Mouse (Mus musculus) gastrocnemius, adult 18-20 months (tissue): ENCODE data around the gene Sema3g. TPM values are rescaled to one million over a fixed set of nuclear protein-coding genes. Genes with fewer than 3 reads are reported as not detected.
A peak's percentile ranks its signal among the peaks of the same experiment; 100 is the strongest.

Experiments used
- DNase-seq: peaks from one replicate; pipeline ENCODE4 v3.0.0; 2021; ENCODE audit warnings: low spot score
- long read RNA-seq, 2 experiments: library from polyadenylated mRNA; stranded (forward); transcript quantifications; one replicate each; pipeline ENCODE4 v2.0.0; 2021
- total RNA-seq, 2 experiments: library from RNA; stranded (reverse); gene quantifications; 2 replicates each; pipeline ENCODE4 v1.2.3; 2021

Sema3g gene
- 1 to 10 TPM; 5.8 to 7.0 TPM for total RNA-seq
- long read RNA-seq, experiment 1, partial matches to known transcripts, result 0 of 1 reads
- long read RNA-seq, experiment 1, other reads (novel, unspliced or antisense), result 1 of 1 reads
- long read RNA-seq, experiment 2, result 0 reads

DNA sequence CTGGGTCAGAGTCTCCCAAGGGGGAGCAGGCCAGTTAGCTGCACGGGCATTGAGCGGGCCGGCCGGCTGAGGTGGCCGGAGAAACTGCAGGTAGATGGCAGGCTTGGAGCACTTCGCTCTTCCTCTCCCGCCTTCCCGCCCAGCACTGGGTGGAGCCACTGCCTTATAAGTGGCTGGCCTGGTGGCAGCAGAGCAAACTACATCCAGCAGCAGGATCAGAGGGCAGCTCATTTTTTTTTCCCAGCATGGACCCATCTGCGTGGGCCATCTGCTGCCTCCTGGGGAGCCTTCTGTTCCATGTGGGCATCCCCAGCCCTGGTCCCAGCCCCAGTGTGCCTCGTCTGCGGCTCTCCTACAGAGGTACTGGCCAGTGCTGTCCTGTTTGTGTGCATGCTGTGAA, at the start of gene Sema3g:
TSS of gene Sema3g (plus strand) at position 195 of the 400 bp plus-strand sequence.
- DNase-seq, result no peak

DNA sequence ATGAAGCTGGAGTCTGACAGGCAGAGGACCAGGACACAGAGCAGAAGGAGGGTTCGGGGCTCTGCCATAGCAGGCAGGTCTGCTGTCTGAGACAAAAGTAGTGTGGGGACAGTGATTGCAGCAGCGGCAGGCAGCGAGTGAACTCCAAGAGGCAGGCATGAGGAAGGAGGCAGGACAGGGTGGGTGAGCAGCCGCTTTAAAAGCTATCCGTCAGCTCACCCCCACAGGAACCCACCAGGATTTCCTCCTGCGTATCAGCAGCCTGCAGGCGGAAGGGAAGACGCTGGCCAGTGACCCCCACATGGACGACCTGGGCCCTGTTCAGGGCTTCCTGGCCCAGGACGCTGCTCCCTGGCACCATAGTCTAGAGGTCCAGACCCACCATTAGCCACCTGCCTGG, 49.2 kb upstream of the Sema3g start, which contains the start of gene Stab1:
TSS of gene Stab1 (minus strand) at position 217 of the 400 bp plus-strand sequence.
- DNase-seq, result no peak

DNA sequence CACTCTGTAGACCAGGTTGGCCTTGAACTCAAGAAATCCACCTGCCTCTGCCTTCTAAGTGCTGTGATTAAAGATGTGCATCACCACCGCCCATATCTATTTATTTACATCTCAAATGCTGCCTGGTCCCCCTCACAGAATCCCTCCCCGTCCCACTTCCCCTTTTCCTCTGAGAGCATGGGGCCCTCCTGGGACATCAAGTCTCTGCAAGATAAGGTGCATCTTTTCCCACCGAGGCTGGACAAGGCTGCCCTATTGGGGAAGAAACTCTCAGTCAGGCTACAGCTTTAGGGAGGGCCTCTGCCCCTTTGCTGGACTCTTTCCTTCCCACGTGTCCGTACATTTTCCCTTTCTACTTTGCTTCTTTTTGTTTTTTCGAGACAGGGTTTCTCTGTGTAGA, 48.2 kb upstream of the Sema3g start:
- DNase-seq, result no peak

DNA sequence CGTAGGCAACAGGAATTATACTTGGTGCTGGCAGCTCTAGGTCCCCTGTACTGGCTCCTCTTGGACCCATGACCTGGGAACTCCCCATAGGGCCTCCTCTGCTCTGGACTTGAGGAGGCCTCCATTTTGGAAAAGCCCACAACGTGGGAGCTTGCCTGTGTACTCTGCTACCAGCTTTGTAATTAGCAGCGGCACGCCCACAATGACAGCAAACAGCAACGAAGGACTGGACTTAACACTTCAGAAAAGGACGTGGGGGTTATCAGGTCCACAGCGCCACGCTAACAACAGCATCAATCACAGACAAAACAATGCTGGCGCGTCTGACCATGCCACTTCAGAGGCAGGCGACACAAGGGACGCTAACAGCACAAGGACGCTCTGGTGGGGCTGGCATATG, 46.7 kb upstream of the Sema3g start:
- no peak for DNase-seq

DNA sequence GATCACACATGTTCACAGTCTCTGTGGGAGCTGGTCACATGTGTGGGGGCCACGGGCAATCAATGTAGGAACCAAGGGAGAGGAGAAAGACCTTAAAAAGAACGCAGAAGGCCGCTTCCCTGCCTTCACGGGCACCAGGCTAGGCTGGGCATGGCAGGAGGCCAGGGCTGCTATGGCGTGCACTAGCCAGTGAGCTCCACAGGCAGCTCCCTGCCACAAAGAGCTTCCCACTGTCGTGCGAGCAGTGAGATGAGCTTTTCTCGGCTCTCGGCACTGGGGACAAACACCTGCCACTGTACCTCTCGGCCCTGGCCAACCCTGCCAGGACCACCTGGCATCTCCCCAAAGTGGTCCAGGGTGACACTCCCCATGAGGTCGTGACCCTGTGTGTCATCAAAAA, 46.3 kb upstream of the Sema3g start:
- DNase-seq, result no peak

DNA sequence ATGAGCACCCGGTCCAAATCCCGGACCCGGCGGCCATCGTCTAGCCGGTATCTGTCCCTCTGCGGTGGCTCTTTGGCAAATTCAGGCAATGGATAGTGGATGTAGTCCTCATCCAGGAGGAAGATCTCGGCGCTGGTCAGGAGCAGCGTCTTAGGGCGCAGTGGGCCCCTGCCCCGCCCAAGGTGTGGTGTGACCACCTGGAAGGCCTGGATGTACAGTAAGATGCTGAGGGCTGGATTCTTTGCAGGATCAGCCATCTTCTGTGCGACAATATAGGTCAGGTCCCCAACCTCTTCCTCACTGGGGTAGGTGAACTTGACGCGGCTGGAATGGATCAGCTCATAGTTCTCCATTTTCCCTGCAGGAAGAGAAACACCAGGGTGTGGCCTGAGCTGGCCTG, 45.8 kb upstream of the Sema3g start:
- DNase-seq, result no peak

DNA sequence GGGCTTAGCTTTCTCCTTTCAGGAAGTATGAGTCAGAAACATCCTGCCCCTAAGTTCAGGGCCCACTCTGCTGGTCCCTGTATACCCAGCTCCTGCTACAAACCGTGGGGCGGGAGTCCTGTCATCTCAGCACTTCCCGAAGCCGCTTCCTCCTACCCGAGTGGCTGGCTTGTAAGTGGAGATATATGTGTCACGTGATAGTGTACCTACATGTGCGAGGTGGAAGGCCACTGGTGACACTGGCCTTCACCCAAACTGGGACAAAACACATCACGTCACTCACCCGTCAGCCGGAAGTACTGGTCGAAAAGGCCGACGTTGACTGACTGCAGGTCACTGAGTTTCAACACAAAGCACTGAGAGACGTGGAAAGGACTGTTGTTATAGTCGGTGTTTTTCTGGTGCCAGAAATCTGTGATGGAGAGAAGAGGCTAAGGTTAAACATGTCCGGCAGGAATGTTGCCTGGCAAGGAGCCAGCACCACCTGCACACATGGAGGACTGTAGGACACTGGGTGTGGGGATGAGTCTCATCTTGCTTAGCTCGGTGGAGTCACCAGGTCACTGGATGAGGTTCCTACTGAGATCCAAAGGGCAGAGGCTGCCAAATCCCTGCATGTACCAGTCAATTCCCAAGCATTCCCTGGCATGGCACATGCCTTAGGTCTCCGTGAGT, 44.7 kb upstream of the Sema3g start:
- DNase-seq, result no peak

DNA sequence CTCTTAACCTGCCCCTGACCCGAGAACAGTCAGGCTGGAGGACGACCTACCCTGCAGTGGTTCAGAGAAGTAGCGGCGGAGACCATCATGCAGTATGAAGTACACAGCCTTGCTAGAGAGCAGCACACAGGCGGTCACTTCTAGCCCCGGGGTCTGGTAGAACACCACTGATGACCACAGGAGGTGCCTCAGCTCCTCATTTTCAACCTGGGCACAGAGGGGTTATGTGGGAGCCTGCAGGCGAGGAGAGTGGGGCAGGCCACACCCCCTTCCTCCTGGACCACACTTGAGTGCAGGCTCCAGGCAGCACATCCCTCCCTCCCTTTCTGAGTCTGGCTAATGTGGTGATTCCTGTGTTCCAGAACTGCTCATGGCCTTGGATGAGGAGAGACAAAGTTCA, 44.1 kb upstream of the Sema3g start:
- DNase-seq, result no peak

DNA sequence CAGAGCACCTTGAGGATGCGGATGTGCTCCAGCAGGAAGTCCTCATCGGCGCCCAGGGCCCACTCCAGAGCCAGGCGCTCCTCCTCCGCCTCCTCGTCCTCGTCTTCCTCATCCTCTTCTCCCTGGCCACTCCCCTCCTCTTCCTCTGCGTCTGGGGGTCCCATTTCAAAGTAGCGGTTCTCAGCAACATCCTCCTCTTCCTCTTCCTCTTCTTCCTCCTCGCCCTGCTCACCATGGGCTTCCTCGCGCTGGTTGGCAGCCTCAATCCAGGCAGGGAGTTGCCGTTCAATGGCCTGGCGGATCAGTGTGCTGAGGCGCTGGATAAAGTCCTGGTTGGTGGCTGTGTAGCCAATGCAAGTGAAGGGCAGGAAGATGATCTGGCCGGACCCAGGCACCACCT, 40.4 kb upstream of the Sema3g start:
- DNase-seq, result no peak

DNA sequence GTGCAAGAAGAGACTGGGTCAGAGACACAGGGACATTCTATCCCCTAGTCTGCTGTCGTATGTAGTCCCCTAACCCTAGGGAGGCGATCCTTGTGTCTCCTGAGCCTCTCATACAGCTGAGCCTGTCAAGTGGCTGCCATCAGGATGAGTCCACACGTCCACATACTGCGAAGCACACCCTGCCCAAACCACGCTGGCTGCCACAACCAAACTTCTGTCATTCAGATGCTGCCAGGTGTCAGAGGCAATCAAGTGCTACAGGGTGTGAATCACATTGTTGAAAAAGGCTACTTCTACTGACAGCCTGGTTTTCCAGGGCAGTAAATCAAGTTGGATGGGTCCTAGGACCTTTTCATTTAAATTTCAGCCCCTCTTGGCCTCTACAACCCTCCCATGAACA, 39.9 kb upstream of the Sema3g start:
- DNase-seq, result no peak

DNA sequence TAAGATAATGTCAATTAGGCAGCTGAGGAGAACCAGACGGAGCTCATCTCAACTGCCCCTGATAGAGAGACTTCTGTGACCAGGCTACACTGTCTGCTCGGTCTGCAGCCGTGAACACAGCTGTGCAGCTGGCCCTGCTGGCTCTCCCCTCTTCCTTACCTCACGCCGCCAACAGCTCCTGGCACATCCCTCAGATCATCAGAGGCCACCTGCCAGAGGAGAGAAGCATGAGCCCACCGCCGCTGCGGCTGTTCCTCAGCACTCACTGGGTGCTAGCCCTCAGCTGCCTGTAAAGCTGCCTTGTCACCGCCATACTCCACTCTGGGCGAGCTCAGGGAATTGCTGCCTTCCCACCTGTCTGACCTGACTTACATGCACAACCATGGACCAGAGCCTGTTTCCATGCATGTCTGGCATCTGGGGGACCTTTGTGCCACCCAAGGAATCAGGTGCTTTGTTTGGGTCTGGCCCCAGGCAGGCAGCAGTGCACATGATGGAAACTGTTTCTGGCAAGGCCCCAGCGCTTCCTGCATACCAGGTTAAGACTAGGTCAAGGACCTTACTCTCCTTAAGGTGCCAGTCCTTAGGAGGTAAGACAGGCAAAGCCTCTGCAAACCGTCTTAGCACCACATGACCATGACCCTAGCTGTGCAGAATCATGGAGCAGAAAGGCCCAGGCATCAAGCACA, 37.8 kb upstream of the Sema3g start:
- peak; percentile 53 for DNase-seq

DNA sequence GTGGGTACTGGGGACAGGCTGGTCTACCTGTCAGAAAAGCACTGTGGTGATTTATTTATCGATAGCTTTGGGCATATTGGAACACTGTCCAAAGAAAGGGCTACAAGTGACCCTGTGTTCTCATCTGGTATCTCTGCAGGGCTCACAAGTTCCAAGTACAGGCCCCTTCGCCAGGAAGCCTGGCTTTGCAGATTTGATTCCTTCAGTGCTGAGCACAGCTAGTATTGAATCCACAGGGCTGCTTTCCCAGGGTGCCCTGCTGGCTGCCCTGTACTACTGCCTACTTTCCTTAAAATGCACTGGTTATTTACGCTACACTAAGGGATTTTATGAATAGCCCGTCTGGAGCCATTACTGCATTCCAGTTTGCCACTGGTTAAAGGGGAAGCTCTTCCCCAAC, 36.1 kb upstream of the Sema3g start:
- DNase-seq, result no peak

DNA sequence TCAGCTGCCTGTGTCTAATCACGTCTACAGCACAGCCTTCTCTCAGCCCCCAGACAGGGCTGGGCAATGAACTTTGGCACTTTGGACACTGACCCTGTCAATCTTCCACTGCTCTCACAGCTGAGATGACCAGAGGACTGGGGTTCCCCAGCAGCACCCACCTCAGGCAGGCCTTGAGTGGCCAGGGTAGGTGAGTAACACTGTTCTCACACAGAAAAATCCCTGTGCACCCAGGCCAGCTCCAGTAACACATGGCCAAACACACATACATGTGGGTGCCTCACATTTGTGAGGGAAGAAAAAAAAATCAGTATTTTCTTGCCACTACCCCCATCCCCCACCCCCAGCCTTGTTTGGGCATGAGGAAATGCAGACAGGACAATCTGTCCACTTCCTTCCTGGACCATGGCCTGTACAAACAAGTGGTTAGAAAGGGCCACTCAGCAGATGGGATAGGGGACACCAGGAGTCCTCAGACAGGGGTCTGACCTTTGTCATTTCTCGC, 34.8 kb upstream of the Sema3g start:
- DNase-seq, result no peak

DNA sequence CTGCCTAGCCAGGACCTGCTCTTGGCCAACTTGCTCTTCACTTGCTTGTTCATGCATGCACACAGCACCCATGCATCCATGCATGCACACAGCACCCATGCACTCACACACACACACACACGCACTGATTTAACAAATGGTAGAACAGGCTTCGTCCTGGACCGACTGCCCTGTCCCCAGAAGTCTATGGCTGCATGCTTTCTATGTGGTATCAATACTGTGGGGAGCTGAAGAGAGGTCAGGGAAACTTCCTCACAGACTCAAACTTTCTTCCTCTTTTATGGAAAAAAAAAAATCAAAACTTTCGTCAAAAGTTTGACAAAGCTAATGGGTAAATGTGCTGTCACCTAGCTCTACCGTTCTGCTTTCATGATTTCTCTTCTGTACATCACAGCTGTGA, 34.1 kb upstream of the Sema3g start:
- DNase-seq, result no peak

DNA sequence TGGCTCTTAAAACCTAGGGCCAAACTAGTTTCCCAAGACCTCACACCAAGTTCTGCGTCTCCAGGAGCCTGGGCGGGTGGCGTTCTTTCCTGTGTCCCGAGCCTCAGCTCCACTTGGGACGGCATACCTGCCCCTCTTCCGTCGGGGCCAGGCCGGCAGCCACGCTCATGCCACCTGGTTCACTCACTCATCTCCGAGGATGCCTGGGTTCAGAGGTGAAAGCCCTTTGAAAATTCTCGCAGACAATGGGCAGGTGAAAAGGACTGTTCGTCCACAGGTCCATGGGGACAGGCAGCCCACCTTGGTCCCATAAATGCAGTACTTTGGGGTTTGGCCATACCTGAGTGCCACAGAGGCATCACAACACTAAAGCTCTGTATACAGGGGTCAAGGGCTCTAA, 33.5 kb upstream of the Sema3g start:
- no peak for DNase-seq

DNA sequence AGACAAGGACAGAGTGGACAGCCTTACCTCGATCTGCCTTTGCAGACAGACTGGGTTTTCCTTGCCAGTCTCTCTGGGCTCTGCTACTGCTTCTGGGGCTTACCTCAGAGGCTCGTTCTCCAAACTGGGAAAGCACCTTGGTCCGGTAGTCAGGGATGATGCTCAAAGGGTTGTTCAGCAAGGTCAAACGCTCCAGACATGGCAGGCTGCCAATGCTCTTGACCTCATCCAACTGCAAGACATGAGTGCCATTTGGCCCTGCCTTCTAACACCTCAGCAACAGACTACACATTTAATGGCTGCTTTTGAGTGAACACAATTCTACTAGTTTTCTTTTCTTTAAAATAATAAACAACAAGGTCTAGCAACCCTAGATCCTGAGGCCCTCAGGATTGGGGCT, 31.0 kb upstream of the Sema3g start:
- no peak for DNase-seq

DNA sequence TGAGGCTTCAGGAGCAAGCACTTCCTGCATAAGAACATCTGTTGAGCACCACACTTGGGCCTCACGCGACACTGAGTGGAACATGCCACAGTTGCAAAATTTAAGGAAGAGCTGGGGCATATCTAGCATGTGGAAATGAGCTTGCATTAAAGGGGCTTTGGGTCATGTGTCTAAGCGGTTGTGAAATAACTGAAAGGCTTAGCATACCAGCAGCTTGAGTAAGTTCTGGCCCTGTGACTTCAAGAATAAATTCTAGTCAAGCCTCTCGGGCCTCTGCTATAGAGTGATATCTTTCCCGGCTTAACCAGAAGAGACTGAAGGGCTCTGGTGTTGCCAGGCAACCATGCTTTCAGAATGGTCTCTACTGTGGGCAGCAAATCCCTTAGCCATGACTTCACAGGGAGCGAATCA, 28.9 kb upstream of the Sema3g start:
- DNase-seq, result no peak

DNA sequence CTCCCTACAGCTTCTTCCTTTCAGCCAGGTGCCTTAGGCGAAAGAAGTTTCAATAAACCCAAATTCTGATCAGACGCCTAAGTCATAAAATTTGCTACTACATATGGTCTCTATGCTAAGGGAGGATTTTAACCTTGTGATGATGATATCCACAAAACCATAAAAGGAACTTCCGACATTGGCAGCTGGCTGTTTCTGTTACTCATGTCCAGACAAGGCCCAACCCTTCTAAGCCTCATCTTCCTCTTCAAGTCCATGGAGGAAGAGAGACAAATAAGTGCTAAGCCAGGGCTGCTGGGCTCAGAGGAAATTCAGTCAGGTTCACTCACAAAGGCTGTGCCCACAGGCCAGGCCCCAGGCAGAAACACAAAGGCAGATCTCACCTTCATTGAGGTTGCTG, 28.3 kb upstream of the Sema3g start:
- no peak for DNase-seq

DNA sequence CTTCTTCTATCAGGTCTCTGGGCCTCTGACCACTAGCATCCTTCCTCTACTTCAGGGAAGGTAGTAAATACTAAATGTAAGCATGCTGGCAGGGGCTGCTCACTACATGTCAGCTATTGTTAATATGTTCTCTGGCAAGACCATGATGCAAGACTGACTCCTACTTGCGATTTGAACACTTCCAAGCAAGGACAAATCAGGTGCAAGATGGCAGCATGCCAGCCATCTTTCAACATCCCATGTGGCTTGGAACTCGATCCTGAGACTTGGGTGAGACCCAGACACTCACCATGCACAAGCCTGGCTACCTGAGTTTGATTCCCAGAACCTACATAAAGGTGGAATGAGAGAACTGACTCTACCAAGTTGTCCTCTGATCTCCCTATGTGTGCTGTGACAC, 25.7 kb upstream of the Sema3g start:
- no peak for DNase-seq

DNA sequence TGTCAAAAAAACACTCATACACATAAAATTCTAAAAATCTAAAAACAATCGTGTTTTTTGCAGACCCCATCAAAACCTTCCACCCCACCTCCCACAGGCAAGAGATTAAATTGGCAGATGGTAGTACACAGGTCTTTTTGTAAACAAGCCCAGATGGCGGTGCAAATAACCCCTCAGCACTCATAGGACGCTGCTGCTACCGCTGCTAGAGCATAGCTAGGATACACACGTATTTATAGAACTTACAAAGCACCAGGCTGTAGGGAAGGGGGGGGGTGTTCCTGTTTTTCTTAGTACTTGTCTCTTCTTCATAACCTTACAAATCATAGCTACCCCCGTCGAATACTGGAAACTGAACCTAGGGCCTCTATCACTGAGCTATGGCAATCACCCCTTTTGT, 23.9 kb upstream of the Sema3g start:
- no peak for DNase-seq

DNA sequence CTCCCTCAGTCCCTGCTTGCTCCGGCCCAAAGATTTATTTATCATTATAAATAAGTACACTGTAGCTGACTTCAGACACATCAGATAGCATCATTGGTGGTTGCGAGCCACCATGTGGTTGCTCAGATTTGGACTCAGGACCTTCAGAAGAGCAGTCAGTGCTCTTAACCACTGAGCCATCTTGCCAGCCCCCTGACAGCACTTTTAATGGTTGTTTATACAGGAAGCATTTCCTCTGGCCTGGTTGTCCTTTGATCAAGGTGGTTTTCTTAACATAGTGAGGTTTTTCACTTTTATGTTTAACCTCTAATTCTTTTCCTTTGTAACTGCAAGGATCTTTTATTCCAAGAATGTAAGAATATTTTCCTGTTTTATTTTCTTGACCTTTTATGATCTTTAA, 23.2 kb upstream of the Sema3g start:
- DNase-seq, result no peak

DNA sequence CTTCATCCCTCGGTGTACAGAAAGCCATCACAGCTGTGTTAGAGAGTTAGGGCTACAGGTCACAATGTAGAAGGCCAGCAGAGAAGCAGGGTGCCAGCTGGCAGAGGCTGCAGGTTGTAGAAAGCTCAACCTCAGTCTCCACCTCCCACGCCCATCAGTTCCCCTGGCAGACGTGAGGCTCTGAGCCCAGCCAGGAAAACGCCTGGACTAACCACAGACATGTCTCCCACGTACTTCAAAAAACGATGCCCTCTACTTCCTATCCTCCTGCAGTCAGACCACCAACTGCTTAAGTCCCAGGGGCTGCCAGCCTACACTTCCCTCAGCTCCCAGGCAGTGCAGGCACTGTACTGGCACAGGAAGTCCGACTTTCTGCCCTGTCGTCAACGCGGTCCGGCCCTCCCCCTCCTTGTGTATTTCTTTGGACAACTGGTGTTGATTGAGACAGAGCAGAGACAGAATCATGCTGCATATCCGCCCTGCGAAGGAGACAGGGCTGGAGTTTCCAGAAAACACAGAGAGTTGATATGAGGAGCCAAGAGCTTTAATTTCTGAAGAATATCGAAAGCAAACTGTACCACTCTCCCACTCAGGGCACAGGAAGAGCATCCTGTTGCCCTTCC, 22.7 kb upstream of the Sema3g start:
- peak; percentile 88 for DNase-seq

DNA sequence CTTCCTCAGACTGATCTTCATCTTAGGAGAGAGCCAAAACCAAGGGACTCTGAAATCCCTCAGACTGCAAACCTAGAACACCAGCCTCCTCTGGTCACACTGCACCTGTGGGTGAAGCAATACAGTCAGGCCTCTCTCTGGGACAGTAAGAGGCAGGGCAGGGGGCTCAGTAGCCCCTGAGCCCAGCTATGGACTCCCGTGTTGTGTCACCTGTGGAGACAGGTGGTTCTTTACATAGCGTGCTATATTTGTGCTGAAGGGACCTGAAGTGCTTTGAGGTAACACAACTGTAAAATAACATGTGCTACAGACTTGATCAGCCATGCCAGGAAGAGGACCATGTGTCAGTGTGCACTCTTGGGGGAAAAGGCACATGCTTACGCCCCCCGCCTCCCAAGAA, 22.1 kb upstream of the Sema3g start:
- no peak for DNase-seq
